Mouse (Mus musculus): ENCODE measurements around the gene Srsf3.
"Not testable (repeated sequence)": the region's sequence is repeated elsewhere in the genome, so short reads cannot be mapped to it uniquely, and the experiment has no call there.

Srsf3 gene

DNA sequence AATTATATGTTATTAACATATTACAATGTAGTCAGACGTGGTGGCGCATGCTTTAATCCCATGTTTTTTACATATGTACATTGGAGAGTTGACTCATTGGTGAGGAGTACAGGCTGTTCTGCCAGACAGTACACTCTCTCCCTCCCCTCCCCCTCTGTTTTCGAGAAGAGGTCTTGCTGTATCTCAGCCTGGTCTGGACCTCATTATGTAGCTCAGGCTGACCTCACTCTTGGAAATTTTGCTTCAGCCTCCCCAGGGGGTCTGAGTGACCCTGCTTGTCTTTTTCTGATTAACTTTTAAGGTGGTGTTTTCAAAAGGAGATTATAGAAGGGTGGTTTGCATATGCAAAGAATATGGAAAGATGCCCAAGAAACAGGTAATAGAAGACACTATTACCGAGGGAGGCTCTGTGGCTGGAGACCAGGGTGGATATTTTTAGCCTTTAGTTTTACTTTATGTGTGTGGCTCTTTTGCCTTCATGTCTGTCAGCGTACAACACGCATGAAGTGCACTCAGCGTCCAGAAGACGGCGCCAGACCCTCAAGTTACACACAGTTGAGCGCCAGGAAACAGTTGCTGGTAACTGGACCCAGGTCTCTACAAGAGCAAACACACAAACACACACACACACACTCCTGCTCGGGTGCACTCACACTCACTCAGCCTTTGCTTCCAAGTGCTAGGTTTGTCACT is 14.0 kb upstream of the Srsf3 start:
- DNase-seq (ENCODE audit: low read depth), result no peak

DNA sequence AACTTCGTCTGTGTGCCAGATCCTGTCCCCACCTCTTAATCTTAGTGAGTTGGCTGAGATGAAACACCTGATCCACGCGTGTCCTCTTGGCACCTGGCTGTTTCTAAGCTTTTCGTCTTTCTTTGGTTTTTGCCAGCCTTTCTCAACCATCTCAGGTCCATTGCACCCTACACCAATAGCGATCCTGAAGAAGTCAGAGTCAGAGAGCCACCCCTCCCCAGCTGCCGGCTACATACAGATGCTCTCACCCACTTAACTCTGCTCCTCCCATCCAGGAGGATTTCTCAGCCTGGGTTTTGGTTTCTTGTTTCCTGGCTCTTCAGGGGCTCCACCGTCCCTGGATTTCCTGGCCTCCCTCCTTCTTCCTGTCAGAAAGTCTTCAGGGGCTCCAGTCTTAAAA is 13.0 kb upstream of the Srsf3 start:
- DNase-seq (ENCODE audit: low read depth), result no peak

DNA sequence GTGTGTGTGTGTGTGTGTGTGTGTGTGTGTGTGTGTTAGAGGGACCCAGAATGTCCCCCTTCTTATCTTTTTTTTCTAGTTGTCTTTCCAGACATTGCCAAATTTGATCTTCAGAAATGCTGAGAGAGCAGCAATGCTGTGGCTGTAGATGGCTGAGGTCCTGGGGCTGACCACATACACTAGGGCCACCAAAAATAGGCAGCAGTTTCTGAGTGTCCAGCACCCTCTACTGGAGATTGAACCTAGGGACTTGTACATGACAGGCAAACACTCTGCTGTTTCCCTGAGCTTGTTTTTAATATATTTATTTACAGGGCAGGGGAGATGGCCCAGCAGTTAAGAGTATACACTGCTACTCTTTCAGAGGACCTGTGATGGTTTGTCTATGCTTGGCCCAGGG is 12.0 kb upstream of the Srsf3 start:
- no peak for DNase-seq (ENCODE audit: low read depth)

DNA sequence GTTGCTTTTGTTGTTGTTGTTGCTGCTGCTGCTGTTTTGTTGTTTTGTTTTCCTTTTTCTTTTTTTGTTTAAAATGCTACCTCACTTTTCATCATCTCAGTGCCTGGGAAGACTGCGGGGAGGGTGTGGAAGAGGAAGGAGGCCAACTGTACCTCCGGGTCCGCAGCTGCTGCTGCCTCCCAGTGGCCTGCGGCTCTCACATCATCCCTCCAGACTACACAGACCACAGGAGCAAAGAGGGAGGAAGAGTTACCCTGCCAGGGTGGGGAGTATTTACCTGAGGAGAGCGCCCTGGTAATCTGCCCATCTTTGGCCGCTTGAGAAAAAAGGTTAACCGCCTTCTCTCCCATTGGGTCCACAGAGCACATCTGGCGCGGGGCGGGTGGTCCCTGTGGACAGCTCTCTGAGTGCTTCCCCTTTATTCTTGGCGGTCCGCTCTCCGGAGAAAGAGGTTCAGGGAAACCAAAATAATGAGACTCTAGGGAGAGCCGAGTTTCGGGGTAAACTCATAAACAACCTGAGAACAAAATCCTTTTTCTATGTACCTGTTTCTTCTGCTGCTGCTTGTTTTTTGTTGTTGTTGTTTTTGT is 10.1 kb upstream of the Srsf3 start:
- DNase-seq (ENCODE audit: low read depth), result no peak

DNA sequence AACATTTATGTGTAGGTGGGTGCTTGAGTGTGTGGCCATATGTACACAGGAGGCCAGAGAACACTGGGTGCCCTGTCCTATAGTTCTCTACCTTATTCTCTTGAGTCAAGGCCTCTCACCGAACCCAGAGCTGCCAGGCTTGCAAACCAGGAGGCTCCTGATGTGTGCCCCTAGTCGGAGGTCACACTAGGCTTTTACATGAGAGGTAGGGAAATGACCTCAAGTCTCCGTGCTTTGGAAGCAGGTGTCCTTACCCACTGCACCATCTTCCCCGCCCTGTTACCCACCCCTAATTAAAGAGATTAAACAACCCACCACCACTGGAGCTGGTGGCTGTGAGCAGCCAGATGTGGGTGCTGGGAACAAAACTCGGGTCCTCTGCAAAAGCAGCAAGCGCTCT is 9.1 kb upstream of the Srsf3 start:
- no peak for DNase-seq (ENCODE audit: low read depth)

DNA sequence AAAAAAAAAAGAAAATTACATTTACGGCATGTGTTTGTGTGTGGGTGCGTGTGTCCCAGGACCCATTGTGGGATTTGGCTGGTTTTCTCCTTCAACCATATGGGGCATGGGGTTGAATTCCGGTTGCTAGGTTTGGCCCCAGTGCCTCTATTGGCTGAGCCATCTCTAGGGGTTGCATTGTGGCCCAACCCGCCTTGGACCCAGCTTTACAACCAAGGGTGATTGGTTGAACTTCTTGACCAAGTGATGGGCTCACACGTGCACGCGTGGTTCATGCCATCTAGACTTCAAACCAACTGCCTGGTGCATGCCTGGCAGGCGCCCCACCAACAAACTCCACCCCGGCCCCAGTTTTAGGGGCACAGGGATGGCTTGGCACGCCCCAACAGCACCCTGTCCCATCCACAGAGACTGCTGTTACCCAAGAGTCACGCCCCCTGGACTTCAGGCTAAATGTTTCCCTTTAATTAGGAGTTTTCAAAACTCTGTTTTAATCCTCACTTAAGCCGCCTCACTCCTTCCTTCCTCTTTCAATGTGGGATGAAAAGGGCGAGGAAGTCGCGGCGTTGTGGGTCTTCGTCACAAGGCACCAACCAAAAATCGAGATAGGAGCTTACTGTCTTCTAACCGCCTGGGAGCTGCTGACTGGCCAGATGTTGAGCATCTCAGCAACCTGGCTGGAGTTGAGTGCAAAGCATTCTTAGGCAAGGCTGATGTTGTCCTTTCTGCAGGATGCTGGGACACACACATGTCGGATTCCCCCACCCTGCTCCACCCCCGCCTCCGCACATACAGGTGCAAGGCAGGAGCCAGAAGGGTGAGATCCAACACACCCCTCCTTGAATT is 8.2 kb upstream of the Srsf3 start:
- no peak for DNase-seq (ENCODE audit: low read depth)

DNA sequence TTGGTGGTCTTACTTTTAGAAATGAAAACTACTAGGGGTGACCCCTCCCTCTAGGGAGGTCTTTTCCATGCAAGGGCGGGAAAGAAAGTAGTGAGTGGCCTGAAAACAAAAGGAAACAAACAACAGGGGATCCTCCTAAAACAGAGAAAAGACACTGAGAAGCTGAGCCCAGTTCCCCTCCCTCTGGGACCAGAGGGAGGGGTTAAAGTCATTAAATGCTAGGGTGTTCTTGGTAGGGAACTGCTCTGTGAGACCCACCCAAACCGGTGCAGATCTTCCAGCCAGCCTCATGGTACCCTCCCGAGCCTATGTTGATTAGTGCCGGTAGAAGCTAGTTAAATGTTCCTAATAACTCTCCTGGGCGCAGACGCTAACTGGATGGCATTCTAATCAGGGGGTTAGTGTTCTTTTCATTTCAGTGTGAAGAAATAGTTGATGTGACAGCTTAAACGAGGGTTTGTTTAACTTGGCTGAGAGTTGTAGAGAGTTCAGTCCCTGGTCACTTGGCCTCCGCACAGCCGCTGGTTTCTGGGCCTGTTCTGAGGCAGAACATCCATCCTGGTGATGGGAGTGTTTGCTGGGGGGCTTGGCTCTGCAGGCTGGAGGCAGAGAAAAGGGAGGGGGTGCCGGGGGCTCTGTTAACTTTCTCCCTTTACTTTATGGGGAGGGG is 7.4 kb upstream of the Srsf3 start:
- DNase-seq (ENCODE audit: low read depth), result no peak

DNA sequence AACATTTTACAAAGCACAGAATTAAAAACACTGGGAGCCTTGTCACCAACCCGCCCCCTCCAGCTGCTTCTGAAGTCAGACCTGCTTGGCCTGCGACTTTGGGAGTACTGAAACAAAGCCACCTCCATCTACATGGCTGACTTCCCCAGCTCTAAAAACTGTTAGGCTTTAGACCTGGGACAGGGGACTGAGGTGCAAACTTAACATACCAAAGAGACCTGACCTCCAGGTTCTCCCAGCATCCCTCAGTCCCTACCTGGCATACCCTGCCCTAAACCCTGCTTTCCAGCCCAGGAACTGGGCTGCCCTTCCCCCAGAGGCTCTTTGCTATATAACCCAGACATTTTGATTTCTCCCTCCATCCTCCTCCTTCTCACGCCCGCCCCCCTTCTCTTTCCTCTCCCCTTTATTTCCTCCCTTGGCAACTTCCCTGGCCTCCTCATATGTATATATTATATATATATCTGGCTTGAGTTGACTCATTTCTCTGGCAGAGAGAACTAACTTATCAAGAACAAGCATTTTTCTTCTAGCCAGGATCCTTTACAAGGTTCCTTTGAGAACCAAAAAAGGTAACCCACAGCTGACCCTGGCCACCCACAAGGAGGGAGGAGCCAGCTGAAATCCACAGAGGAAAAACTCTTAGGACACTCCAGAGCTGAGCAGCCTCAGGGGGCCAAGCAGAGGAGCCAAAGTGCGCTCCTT is 5.6 kb upstream of the Srsf3 start:
- no peak for DNase-seq (ENCODE audit: low read depth)

DNA sequence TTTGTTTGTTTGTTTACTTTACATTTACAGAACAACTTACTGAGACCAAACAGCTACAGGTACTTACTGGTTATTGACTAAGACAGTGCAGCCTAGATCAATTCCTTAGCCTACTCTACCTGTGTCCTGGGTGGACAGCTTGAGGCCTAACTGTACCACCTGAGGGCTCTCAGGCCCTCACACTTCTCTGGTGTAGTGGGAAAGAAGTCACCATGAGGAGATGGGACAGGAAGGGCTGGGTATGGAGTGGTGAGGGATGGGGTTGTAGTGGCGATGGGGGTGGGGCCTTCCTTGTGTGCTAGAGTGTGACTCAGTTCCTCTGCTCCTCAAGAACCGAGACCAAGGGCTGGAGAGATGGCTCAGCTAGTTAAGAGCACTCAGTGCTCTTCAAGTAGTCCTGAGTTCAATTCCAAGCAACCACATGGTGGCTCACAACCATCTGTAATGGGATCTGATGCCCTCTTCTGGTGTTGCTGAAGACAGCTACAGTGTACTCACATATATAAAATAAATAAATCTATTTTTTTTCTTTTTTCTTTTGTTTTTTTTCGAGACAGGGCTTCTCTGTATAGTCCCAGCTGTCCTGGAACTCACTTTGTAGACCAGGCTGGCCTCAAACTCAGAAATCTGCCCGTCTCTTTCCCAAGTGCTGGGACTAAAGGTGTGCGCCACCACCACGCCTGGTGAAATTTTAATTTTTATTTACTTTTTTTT is 1.9 kb upstream of the Srsf3 start:
- no peak for DNase-seq (ENCODE audit: low read depth)

DNA sequence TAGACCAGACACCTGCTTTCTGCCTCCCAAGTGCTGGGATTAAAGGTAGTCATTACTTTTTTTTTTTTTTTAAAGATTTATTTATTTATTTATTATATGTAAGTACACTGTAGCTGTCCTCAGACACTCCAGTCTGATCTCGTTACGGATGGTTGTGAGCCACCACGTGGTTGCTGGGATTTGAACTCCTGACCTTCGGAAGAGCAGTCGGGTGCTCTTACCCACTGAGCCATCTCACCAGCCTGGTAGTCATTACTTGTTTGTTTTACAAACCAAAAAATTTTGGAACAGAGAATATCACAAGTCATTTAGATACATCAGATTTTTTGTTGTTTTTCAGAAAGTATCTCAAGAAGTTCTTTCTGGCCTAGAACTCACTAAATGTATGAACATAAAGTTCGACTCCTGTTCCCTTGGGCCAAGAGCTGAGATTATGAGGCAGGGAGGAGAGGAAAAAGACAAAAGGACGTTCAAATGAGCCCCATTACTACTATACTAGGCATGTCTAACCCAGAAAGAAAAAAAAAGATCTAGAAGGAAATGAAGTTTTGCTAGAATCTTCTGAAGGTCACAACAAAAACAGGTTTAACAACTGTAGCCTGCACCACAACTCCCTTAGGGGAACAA is 1.2 kb upstream of the Srsf3 start:
- not testable (repeated sequence) for DNase-seq (ENCODE audit: low read depth)

DNA sequence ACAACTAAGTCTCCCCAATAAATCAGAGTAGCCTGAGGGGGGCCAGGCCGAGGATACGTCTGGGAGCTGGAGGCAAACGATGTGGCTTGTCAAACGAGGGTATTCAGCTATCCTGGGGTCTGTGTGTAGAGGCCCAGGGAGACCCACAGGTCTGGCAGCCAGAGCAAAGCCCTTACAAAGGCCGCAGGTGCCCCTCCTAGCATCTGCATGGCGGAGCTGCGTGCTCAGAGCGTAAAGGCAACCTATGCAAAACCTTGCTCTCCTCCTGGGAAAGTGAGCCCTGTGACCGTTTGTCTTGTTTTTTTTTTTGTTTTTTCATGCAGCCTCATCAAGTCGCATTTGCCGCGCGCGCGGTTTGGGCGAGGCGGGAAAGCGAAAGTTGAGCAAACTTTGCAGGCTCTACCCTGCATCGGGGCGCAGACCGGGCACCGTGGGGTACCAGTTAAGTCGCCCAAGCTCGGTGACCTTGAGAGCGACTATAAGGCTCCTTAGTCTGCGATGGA is 606 bp upstream of the Srsf3 start:
- DNase-seq (ENCODE audit: low read depth), result no peak

DNA sequence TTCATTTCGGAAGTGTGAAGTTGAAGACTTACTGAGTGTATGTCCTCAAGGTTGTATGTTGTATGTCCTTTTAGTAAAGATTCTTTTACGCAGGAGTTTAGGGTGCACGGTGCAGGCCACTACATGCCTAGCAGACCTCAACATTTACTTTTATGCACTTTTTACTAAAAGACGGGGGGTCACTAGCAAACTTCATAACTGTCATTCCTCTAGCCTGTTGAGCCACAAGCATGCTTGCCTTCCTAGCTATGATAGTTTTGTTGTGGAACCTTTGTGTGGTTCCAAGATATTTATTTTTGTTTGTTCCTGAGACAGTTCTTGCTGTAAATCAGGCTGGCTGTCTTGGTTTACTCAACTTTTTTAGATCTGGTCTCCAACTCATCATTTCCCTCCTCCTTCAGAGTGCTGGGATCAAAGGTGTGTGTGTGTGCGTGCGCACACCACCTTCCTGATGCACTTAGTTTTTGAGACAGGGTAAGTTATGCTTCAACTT is 1.2 kb downstream of the Srsf3 start:
- no peak for DNase-seq (ENCODE audit: low read depth)

DNA sequence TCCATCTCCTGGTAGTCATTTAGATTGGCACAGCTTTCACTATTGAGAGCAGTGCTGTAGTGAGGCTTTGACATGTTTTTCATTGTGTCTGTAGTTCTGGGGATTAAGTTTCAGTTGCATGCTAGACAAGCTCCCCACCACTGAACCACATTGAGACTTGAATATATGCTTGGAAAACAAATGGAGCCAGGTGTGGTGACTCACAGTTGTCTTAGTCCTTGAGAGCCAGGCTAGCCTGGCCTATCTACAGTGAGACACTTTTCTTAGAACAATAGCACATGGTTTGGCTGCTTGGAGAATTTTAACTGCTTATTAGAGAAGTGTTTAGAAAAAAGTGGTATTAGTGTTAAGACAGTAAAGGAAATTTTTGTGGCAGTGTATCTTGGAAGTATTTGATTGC is 1.8 kb downstream of the Srsf3 start:
- DNase-seq (ENCODE audit: low read depth), result no peak

DNA sequence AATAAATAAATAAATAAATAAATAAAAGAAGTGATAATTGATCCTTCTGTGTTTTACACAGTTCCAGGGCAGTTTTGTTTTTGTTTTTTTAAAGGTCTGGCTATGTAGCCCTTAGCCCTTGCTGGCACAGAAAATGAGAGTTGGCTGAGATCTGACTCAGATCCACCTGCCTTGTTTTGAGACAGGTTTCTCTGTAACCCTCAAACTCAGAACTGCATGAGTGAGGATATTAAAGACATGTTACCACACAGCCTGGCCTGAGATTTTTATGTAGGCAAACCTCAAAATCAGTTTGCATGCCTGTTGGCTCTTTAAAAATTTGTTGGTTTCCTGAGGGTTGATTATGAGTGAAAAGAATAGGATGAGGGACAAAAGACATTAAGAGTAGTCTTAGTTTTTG is 3.1 kb downstream of the Srsf3 start:
- DNase-seq (ENCODE audit: low read depth), result no peak

DNA sequence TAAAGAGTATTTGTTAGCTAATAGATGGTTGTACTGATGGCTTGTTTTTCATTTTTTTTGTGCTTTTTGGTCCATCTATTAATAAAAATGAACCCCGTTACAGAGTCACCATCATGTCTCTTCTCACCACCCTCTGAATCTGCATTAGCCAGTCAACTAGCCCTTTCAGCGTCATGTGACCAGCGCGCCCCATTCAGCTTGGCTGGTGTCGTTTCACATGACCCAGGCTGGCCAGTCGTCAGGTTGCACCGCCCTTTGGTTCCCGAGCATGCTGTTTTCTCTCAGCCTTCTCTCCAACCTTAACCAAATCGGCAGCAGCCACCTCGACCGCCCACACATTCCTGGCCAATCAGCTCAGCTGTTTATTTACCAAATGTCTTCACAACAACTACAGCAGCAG is 6.9 kb downstream of the Srsf3 start:
- no peak for DNase-seq (ENCODE audit: low read depth)

DNA sequence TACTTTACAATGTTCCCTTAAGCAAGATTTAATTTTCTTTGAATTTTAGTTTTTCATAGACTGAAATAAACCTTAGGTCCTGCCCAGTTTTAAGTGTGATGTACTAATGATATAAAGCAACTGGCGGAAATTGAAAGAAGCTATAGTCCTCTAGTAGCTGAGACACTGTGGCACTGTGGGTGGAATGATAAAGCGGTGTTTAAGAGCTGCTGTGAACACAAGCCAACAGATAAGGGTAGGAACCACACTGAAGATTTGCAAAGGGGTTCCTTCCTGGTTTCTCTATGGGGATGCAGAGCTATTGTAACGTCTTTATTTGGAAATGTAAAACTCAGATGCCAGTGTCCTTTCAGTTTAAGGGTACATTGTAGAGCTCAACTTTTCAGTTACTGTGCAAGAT is 9.2 kb downstream of the Srsf3 start:
- DNase-seq (ENCODE audit: low read depth), result not testable (repeated sequence)

DNA sequence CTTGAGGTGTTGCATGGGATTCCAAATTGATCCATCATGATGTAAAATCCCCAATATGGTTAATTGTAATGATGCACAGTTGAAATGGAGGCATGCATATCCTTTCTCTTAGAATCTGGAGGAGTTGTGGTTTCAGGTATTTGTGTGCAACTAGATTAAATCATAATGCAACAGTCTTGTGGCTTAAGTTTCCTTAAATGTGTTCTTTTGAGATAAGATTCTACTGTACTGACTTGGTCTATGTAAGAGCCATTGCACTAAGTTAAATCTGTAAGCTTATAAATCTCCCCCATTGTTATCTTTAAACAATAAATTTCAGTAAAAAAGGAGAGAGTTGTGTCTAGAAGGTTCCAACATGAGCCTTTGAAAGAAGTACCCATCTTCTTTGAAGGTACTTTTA is 10.1 kb downstream of the Srsf3 start:
- DNase-seq (ENCODE audit: low read depth), result no peak

DNA sequence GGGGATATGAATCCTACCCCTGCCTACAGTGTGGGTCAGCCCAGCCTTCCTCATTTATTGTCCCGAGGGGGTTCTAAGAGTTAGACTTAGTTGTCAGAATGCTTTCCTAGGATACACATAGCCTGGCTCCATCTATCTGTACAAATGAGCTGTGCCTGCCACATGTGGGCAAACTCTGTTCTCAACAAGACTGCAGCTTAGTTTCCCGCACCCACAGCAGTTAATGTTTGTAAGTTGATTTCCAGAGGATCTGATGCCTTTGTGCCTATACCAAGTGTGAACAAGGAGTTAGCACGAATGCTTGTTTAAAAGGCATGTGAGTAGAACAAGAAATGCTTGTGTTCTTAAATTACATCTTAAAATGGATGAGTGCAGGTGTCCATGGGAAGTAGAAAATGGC is 11.2 kb downstream of the Srsf3 start:
- no peak for DNase-seq (ENCODE audit: low read depth)

DNA sequence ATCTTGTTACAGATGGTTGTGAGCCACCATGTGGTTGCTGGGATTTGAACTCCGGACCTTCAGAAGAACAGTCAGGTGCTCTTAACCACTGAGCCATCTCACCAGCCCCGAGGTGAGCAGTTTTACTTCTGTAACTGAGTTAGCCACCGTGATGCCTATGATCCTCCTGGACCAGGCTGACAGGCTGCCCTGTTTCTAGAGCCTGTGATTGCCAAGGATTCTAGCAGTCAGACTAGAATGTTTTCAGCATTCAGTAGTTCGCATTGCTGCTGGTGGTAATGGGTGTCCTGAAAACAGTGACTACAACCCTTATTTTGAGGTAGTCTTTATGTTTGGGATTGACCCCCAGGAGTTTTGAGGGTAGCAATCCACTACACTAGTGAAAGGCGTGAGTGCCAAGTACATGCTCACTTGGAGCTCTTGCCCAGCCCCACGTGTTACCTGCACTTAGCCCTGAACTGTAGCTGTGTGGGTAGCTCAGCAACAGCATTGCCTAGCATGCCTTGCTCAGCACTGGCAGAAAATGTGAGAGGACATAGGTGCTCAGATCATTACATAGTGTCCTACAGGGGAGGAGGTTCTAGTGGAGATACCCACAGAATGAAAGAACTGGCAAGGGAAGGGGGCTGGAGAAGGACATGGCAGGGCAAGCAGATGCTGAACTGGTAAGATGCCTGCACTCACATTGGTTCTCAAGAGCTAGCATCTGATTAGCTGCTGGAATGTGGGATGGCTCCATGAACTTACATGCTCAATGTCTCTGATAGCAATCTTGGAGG is 11.9 kb downstream of the Srsf3 start:
- no peak for DNase-seq (ENCODE audit: low read depth)

DNA sequence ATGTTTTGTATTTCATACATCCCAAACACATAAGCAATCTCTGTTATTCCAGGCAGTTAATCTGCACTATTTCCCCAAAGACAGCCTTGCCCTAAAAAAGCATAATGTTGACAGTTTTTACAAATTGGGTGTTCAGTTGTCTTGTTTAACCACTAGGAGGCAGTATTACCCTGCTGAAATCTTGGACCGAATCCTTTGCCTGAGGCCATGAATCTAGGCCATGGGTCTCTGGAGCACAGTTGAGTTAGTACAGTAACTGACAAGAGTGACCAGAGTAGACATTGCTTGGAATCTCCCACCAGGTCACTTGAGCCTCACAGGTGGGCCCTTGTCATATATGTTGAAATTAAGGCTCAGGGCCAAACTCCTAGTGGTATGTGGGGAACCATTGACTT is 12.5 kb downstream of the Srsf3 start:
- no peak for DNase-seq (ENCODE audit: low read depth)
